Mouse (Mus musculus): ENCODE measurements around the gene Mrpl47.
"Not testable (repeated sequence)": the region's sequence is repeated elsewhere in the genome, so short reads cannot be mapped to it uniquely, and the experiment has no call there.

Mrpl47 gene

DNA sequence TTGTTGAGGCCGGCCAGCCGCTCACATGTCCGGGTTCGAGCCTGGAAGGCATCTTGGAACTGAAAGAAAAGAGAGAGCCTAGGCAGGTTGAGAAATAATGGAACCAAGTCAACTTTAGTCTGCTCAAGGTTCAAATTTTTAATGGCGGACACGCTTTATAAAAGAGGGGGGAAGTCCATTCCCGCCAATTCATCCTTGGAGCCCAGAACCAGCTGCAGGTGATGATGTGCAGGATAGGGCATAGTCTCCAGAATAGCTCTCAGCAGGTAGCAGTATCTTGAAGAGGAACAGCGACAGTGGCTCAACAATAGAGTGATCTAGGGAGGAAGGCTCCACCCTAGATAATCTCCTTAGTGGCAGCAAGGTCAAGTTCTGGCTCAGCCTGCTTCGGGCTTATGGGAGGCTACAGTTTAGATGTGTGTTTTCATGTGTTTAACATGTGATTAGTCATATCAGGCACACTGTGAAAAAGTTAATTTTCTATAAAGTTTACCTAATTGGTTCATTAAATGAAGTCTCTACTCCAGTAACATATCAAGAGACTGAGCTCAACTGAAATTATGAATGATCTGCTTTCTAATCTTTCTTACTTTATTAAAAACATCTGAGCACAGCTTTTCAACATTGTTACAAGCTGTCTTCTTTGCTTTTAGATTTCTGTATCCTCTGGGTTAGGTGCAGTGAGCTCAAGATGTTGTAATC is 31.6 kb downstream of the Mrpl47 start, which contains the start of gene Actl6a:
TSS of gene Actl6a (plus strand) at position 652 of the 702 bp plus-strand sequence.
- DNase-seq: not testable (repeated sequence)

DNA sequence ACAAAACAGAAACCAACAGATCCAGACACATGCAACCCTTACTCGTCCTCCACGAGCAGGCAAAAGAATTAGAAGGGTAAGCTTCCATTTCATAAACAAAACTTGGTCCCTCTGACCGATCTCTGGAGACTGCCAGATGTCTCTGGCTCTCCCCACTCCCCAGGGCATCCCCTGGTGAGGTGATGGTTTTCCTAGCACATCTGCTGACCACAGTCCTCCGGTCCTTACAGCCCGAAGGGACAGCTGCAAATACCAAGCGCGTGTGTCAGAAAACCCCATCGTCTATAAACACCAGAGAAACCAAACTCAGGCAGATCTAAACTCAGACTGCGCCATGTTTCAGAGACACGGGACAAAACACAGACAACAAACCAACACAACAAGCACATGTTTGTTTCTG is 32.8 kb downstream of the Mrpl47 start:
- DNase-seq: not testable (repeated sequence)

DNA sequence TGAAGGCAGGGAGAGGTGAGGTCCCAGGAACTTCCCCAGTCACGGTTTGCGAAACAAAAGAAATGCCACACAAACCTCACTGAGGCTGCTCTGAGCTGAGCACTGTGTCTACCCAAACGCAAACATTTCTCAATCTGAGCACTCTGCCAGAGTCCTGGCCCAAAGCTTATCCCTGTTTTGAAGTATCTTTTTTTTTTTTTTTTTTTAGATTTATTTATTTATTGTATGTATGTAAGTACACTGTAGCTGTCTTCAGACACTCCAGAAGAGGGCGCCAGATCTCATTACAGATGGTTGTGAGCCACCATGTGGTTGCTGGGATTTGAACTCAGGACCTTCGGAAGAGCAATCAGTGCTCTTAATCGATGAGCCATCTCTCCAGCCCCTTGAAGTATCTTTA is 33.4 kb downstream of the Mrpl47 start:
- DNase-seq: not testable (repeated sequence)

DNA sequence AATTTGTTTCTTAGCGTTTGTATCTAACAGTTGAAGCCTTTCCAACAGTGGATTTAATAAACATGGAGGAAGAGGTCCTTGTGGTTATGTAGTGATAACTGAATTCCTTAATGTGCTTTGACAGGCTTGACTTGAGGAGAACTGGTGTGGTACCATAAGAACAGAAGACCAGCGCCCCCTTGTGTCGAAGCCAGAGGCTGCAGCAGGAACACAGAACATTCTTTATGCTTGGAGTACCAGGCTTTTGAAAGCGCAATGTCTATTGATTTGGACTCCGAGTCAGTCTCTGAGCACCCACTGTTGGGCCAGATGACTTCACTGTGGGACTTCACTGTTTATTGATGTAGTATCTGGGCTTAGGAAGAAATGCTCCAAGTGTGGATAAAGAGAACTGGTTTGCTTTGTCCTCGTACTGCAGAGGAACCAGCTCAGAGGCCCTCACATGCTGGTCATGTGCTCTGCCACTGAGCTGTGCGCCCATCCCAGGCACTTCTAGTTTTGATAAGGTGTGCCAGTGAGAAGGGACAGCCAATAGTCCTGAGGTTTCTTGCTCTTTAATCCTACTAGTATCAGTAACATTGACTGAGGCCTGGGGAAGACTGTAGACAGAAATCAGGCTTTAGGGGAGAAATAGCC is 39.1 kb downstream of the Mrpl47 start:
- peak; percentile 91 for DNase-seq

DNA sequence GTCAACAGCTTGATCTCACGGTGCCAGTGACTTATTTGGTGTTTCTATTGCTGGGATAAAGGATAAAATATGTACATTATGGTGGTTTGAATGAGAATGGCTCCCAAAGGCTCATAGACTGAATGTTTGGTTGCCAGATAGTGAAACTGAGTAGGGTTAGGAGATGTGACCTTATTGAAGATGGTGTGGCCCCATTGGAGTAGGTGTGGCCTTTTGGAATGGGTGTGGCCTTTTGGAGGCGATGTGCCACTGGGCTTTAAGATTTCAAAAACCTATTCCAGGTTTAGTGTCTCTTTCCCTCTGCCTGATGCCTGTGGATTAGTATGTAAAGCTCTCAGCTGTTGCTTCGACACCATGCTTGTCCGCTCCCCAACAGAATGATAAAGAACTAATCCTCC is 41.8 kb downstream of the Mrpl47 start:
- no peak for DNase-seq

DNA sequence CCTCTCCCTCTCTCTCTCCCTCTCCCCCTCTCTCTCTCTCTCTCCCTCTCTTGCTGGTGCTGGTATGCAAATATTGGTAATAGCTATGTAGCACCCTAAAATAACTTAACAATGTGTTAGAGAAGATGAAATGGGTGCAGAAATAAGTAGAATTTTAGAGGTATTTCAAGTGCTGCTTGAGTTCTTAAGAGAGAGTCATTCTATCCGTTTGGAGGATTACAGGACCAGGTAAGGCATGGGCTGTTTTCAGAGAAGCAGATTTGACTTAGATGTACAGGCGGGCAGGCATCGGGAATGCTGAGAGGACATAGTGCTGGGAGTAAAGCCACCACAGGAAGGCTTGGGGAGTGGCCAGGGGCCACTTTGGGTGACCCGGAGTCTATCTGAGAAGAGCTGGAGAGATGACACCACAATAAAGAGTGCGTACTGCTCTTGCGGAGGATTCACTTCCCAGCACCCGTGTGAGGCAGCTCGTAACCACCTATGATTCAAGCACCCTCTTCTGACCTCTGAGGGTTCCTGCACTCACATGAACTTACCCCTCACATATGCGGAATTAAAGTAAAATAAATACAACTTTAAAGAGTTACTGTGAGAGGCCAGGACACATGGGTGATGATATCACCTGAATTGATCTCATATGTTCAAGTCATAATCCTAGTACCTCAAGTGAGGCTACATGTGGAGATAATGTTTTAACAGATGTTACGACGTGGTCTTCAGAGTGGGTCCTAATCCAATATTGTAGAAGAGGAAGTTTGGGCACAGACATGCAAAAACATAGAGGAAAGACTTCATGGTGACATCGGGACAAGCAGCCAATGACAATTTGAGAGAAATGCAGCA is 42.4 kb downstream of the Mrpl47 start:
- no peak for DNase-seq

DNA sequence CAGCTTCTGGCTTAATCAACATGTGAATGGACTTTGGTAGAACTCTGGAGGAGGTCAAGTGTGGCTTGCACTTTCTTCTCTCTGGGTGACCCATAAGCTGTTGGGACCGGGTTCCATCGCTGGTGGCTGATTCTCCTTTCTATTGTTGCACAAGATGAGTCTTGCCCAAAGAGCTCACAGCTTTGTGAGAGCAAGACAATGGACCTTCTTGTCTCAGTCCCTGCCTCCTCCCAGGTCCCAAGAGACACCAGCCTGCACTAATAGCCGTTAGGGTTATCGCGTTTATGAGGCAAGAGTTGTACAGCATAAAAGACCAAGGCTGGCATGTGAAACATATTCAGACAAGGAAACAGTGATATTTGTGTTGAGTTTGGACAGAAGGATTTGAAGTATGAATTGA is 43.2 kb downstream of the Mrpl47 start:
- DNase-seq: no peak

DNA sequence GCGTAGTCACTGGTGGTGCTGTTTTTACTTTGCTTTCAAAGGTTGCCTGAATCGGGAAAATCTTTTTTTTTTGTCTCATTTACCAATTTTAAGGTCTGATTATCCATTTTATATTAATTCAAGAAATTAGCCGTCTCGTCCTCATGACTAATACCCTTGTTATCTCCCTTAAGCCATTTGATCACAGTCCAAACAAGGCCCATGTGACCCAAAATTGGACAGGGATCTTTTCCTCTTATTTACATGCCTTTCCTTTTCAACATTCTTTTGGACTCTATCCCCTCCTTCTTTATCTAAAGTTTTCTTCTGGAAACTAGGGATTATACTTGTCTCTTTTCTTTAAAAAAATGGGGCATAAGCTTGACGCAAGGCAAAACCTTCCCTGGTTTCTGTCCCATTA is 45.6 kb downstream of the Mrpl47 start:
- DNase-seq: no peak

DNA sequence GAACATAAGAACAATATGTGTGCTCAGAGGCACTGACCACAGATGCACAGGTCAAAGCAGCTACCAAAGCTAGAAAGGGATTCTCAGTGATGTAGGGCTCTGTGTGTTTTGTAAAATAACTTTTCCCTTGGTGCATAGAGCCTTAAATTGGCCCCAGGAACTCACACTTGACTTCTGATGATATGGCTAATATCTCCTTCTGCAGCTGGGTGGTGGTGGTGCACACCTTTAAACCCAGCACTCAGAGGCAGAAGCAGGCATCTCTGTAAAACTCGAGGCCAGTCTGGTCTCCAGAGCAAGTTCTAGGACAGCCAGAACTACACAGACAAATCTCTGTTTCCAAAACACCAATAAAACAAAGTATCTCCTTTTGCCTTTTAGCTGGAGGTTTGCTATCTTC is 46.5 kb downstream of the Mrpl47 start:
- no peak for DNase-seq

DNA sequence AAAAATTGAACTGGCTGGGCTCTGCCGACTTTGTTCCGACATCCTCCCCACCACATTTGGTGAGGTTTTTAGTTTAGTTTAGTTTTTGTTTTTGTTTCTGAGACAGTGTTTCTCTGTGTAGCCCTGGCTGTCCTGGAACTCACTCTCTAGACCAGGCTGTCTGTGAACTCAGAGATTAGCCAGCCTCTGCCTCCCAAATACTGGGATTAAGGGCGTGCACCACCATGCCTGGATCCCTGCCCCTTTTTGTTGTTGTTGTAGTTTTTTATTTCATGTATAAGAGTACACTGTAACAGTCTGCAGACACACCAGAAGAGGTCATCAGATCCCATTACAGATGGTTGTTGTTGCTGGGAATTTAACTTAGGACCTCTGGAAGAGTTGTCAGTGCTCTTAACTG is 47.4 kb downstream of the Mrpl47 start:
- no peak for DNase-seq

DNA sequence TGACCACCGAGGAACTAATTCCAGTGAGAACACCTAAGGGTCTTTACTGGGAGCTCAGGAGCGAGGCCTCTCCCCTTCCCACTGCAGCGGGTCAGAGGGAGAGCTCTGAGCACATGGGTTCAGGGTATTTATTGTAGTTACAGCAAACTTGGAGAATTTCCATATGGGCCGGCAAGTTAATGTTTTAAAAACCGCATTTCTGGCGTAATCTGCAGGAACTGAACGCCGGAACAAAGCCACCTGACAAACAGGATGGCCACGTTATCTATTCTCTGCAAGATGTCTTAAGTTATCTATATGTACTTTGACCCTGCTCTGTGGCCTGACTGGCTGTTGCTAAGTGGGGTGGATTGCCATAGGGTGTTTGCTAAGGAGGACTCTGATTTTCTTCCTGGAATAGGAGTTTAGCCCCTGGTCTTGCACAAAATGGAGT is 47.8 kb downstream of the Mrpl47 start:
- no peak for DNase-seq

DNA sequence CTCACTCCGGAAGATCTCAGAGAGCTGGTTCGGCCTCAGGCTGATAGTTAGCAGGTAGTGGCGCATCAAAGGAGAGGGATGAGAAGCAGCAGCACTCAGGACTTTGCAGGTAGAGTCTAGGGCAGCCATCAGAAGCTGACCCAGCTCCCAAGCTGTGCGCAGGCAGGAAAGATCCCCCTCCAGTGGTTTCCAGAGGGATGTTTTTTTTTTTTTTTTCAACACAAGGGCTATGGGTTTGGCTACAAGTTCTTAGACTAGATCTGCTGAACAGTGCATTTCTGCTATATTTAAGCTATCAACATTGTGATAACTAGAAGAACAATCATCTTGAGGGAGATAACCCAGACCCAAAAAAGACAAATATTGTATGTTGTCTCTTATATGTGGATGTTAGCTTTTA is 50.2 kb downstream of the Mrpl47 start:
- DNase-seq: no peak

DNA sequence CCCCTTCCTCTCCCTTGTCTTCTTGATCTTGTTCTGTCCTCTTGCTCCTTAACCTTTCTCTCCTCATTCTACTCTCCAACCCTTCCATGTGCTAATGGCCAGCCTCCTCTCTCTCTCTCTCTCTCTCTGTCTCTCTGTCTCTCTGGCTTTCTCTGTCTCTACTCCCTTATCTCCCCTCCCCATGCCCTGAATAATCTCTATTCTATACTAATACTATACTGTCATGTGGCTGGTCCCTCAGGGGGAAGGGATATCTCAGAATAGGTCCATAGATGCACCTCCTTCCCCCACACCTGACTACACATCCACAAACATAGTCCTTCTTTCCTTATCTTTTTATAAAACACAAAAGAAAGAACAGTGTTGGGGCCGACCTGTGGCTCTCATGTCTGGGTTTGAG is 50.9 kb downstream of the Mrpl47 start:
- DNase-seq: no peak

DNA sequence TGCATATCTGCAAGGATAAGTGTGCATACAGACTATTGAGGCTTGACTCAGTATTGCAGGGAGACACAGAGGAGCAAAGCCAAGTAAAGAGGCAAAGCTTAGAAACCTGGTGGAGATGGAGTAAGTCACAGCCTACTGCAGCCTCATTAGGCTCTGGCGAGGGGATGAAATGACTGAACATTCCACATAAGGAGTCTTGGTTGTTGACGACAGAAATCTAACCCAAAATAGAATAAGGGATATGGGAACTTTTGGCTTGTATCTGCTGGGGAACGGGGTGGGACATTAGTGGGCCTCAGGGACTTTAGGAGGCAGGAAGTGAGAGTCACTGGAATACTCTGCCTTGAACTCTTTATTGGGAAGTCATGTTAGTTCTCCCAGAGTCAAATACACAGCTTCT is 52.8 kb downstream of the Mrpl47 start:
- DNase-seq: no peak

DNA sequence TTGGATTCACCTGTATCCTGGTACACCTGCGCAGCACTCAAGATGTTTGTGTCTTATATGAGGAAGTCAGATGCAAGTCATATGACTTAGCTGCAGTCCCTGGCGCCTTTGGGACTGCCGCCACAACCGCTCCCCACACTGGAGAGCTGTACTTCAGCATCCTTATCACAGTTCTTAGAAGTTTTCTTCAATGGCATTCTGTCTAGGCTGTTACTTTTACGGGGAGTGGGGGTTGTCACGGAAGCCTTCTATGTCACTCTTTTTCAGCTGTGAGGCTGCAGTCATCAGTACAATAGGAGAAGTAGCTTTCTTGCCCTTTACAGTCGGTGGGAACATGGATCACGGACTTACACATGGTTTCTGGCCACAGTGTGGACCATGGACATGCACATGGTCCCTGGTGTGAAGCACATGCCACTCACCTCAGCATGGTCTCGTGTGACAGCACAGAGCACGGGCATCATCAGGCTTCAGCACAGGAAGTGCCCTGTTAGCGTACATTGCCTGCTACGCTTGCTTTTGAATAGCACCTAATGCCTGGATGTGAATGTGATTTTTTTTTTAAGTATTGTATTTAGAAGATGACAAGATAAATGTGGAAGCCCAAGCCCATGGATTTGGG is 54.4 kb downstream of the Mrpl47 start:
- no peak for DNase-seq

DNA sequence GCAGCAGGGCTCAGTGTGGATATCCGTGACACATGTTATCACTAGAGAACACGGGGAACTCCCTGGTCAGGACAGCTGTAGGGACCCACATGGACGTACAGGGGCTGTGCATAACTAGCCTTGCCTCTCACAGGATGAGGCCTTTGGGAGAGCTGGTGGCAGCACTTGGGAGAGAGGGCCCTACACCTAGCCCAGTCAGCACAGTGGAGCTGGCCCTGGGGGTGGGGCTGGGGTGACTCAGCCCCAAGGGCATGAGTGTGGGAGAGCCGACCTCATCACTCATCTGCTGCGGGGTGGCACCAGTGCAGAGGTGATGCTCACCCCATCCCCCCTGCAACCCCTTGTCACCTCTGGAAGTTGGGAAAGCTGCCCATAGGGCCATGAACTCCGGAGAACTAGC is 61.0 kb downstream of the Mrpl47 start:
- DNase-seq: no peak

Data from kidney, postnatal 14 days (tissue).